Comparison of ENCODE assay signal across 10 mouse cellular contexts in the genomic region with DNA sequence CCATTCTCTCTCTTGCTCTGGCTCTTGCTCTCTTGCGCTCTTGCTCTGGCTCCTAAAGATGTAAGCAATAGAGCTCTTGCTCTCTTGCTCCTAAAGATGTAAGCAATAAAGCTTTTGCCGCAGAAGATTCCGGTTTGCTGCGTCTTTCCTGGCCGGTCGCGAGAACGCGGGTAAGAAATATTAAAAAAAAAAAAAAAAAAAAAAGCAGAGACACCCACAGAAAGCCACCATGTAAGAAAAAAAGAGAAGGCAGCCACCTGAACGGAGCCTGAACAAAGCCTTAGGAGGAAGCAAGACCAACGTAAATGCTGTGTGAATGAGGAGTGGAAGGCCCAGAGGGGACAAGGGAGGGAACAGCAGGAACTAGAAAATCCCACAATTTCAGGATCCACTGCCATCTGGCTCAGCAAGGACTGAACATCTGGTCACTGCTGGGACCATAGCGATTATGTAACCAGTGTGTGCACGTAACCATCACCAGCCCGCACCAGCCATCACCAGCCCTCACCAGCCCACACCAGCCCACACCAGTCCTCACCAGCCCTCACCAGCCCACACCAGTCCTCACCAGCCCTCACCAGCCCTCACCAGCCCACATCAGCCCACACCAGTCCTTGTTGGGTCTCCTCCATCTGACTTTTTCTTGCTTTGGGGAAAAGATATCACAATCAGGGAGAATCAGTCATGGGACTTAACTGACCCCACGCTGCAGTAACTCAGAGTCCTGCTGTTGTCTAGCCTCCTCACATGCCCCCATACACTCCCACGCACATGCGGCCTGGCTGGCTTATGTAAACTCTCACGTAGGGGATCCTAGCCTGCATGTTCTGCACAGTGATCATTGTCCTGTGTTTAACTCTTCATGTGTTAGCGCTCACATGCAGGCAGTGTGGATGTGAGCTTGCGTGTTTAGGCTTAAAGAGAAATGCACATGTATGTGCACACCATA. TPM values are rescaled to one million over a fixed set of nuclear protein-coding genes. Genes with fewer than 3 reads are reported as not detected.
DNase-seq lines count a peak whose midpoint lies in the region; ATAC-seq and TF ChIP-seq lines count a peak whose summit lies in the region.
"Had no signal": no experiment of that assay in that cellular context is flagged by ENCODE, and none has a peak within 500 bp of the region (broad histone marks: within the 10 kb centered on the region; RNA-seq: fewer than 3 reads in every experiment).

No protein-coding gene starts in this region.

- peak overlapping the region; percentile 50; the same call in 1 of the 2 replicates for H3K4me3 ChIP-seq in G1E (ENCODE audit: low read depth, low read length)
- no peak overlapping the region for H3K4me3 ChIP-seq in liver, embryonic 13.5 days (replicated peaks)

- H3K9me3 ChIP-seq in G1E (replicated peaks): peaks cover 17% of the 10 kb centered on the region
- peaks cover 9% of the 10 kb centered on the region; the same call in 1 of the 2 replicates for H3K9me3 ChIP-seq in liver, embryonic 13.5 days (replicated peaks)

- H3K27me3 ChIP-seq in G1E (ENCODE audit: insufficient read depth, low read length): no peaks in the 10 kb centered on the region
- no peaks in the 10 kb centered on the region for H3K27me3 ChIP-seq in liver, embryonic 13.5 days

- H3K4me1 ChIP-seq in G1E (ENCODE audit: insufficient read depth, low read depth, low read length): peaks cover 50% of the 10 kb centered on the region
- H3K4me1 ChIP-seq in liver, embryonic 13.5 days (replicated peaks): peaks cover 57% of the 10 kb centered on the region

- ATAC-seq in frontal cortex, adult (ENCODE audit: low TSS enrichment): peak; percentile 59; the same call in 1 of the 2 replicates
- no peak for ATAC-seq in G1E (ENCODE audit: extremely low read depth, insufficient number of reproducible peaks, low FRiP score, poor library complexity, severe bottlenecking)
- peak; percentile 75 for ATAC-seq in granulocyte monocyte progenitor cell, adult 5-6 weeks (replicated peaks; ENCODE audit: poor library complexity, severe bottlenecking)
- no peak for ATAC-seq in liver, embryonic 13.5 days (ENCODE audit: low read depth)

- no peak for TF ChIP-seq CTCF in G1E (IDR thresholded peaks at IDR 0.05; ENCODE audit: low read depth, low read length)

- no peaks in the 10 kb centered on the region for H3K36me3 ChIP-seq in G1E (replicated peaks)
- H3K36me3 ChIP-seq in liver, embryonic 13.5 days: no peaks in the 10 kb centered on the region

- no peak for DNase-seq in frontal cortex, postnatal 10 days (ENCODE audit: low spot score in 2 of 2)
- no peak for DNase-seq in G1E (ENCODE audit: low spot score)
- DNase-seq in liver, embryonic 13.5 days: no peak
- DNase-seq in right cerebral cortex, adult 2 months (ENCODE audit: low spot score in 2 of 2): no peak
- no peak for DNase-seq in thymus, postnatal 0 days (ENCODE audit: low spot score)
- no peak for DNase-seq in left cerebral cortex, postnatal 4 days
- DNase-seq: lung, postnatal 14 days had no signal

- H3K4me2 ChIP-seq in liver, embryonic 13.5 days: peak overlapping the region; percentile 17; the same call in 1 of the 2 replicates

- peak overlapping the region; percentile 67 for H3K27ac ChIP-seq in liver, embryonic 13.5 days

- 87% methylated on average over 20 of the region's 20 CpGs for WGBS in liver, embryonic 13.5 days (ENCODE audit: insufficient replicate concordance)

- peak overlapping the region; percentile 23; the same call in 1 of the 2 replicates for H3K9ac ChIP-seq in liver, embryonic 13.5 days

- intact Hi-C loops in left cerebral cortex, postnatal 4 days (cut with DNase I): no loop called here

RNA-seq across cellular contexts. Expression of a gene that starts 24.7 kb away (rescaled TPM):
- not detected in 2 replicates for total RNA-seq in G1E (2014; fragmentation: Nextera tagmentation)
- 0.41 and 0.44 TPM in 2 replicates for total RNA-seq in G1E (2017)
- polyA plus RNA-seq in G1E (2012): 0.42 and 0.44 TPM in 2 replicates
- 2.6 TPM in 1 of 2 replicates, not detected in the other for total RNA-seq in granulocyte monocyte progenitor cell, adult 5-6 weeks (2014; fragmentation: Nextera tagmentation)
- total RNA-seq in granulocyte monocyte progenitor cell, adult 5-6 weeks (2017): 0.56 and 0.77 TPM in 2 replicates
- polyA plus RNA-seq in liver, embryonic 13.5 days (2015; fragmentation: Nextera tagmentation; extraction: Ambion mirVana): 2.0 and 2.2 TPM in 2 replicates
- polyA plus RNA-seq in thymus, postnatal 0 days (2015; fragmentation: Nextera tagmentation; extraction: Ambion mirVana): 0.91 and 1.0 TPM in 2 replicates
- 10 to 100 TPM; 18.1 to 18.3 TPM for total RNA-seq in left cerebral cortex, postnatal 4 days (2021)
- polyA plus RNA-seq: activated CD4-positive, CD25-positive, alpha-beta regulatory T cell, adult 4 months had no signal

RNA-seq across cellular contexts. Expression of a gene that starts 30.8 kb away (rescaled TPM):
- 147 and 160 TPM in 2 replicates for total RNA-seq in G1E (2014; fragmentation: Nextera tagmentation)
- 16.0 and 17.1 TPM in 2 replicates for total RNA-seq in G1E (2017)
- polyA plus RNA-seq in G1E (2012): 90.5 and 103 TPM in 2 replicates
- 32.6 and 46.7 TPM in 2 replicates for total RNA-seq in granulocyte monocyte progenitor cell, adult 5-6 weeks (2014; fragmentation: Nextera tagmentation)
- total RNA-seq in granulocyte monocyte progenitor cell, adult 5-6 weeks (2017): 10.5 and 12.8 TPM in 2 replicates
- 6.8 and 7.7 TPM in 2 replicates for polyA plus RNA-seq in liver, embryonic 13.5 days (2015; fragmentation: Nextera tagmentation; extraction: Ambion mirVana)
- polyA plus RNA-seq in thymus, postnatal 0 days (2015; fragmentation: Nextera tagmentation; extraction: Ambion mirVana): 22.5 and 33.6 TPM in 2 replicates
- 100 to 1,000 TPM; 327 to 335 TPM for total RNA-seq in left cerebral cortex, postnatal 4 days (2021)

RNA-seq across cellular contexts. Expression of a gene that starts 35.4 kb away (rescaled TPM):
- total RNA-seq in G1E (2014; fragmentation: Nextera tagmentation): 21.7 and 24.7 TPM in 2 replicates
- 25.3 and 27.4 TPM in 2 replicates for total RNA-seq in G1E (2017)
- 49.2 and 54.5 TPM in 2 replicates for polyA plus RNA-seq in G1E (2012)
- 10.9 and 11.9 TPM in 2 replicates for total RNA-seq in granulocyte monocyte progenitor cell, adult 5-6 weeks (2014; fragmentation: Nextera tagmentation)
- total RNA-seq in granulocyte monocyte progenitor cell, adult 5-6 weeks (2017): 6.5 and 8.6 TPM in 2 replicates
- 10.6 and 13.0 TPM in 2 replicates for polyA plus RNA-seq in liver, embryonic 13.5 days (2015; fragmentation: Nextera tagmentation; extraction: Ambion mirVana)
- polyA plus RNA-seq in thymus, postnatal 0 days (2015; fragmentation: Nextera tagmentation; extraction: Ambion mirVana): 57.5 and 68.6 TPM in 2 replicates
- under 1 TPM; 0.70 to 0.92 TPM for total RNA-seq in left cerebral cortex, postnatal 4 days (2021)

Comparison
In these comparisons a context has a peak if more than half of its experiments do, and no peak if none do; other contexts are left out.
1. ATAC-seq: peak in frontal cortex, adult (single experiment) and granulocyte monocyte progenitor cell, adult 5-6 weeks (single experiment); none in G1E (single experiment) and liver, embryonic 13.5 days (single experiment).
2. RNA of a gene that starts 24.7 kb away (total RNA-seq): 18.1 to 18.3 TPM in left cerebral cortex, postnatal 4 days; 0.56 to 2.6 TPM in granulocyte monocyte progenitor cell, adult 5-6 weeks and 0.41 to 0.44 TPM in G1E; every median in the first group is over 4 times any median in the second.